Mouse (Mus musculus): ENCODE data around the gene Tmem56. TPM values are rescaled to one million over a fixed set of nuclear protein-coding genes. Genes with fewer than 3 reads are reported as not detected.

The Tmem56 gene
- total and polyA plus RNA-seq, 2 experiments: 24.1 to 150 TPM

DNA sequence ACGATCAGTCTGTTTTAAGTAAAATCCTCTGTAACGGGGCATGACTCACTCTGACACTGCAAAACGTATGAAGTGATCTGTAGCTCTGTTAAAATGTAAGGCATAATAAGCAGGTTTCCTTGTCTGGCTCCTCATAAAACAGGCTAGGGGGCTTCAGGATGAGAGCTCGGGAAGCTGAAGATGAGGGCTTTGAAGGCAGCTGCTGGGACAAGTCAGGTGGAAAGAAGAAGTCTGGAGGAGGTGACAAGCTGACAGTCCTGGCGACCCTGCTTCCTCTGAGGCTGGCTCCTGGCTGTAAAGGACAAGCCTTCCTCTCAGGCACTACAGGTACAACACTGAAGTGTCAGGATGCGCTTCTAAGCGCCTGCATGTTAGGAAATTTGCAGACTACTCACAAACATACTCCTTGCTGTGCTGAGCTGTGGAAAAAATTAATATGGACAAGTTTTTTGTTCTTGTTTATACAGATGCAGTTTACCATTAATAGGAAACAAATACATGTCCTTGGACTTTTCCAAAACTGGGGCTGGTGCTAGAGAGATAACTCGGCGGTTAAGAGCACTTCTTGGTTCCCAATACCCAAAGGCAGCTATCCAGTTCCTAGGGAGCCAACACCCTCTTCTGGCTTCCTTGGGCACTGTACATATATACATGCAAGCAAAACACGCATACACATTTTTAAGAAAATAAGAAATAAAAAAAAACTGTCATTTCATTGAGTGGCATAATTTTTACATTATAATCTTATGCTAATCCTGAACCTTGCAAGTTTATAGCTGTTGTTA is 125.2 kb downstream of the Tmem56 start:
- Histone ChIP-seq H3K27me3 (ENCODE audit: control insufficient read depth, insufficient read depth, low read length) (no peaks in the 10 kb centered on the region), H3K4me3 (ENCODE audit: insufficient read depth, low read depth, low read length) (no peak overlapping the region), H3K9ac (ENCODE audit: low read depth, low read length) (no peak overlapping the region), H3K79me2 (ENCODE audit: control insufficient read depth, insufficient read depth, low read length) (no peaks in the 10 kb centered on the region), H3K27ac (replicated peaks; ENCODE audit: insufficient read depth, low read depth, low read length) (no peak overlapping the region), H3K36me3 (ENCODE audit: control insufficient read depth, insufficient read depth, low read length) (peaks cover 2% of the 10 kb centered on the region; the same call in 1 of the 2 replicates), H3K4me1 (ENCODE audit: control insufficient read depth, insufficient read depth, low read length) (no peaks in the 10 kb centered on the region)
- TF ChIP-seq POLR2A (IDR thresholded peaks at IDR 0.05; ENCODE audit: extremely low read depth, insufficient read depth, low read length): no peak
- TF ChIP-seq CTCF (IDR thresholded peaks at IDR 0.05; ENCODE audit: low read depth, low read length): no peak
- no peak for DNase-seq (ENCODE audit: extremely low read depth, low read depth, low spot score)
- 89% methylated on average over 10 of the region's 10 CpGs for WGBS

DNA sequence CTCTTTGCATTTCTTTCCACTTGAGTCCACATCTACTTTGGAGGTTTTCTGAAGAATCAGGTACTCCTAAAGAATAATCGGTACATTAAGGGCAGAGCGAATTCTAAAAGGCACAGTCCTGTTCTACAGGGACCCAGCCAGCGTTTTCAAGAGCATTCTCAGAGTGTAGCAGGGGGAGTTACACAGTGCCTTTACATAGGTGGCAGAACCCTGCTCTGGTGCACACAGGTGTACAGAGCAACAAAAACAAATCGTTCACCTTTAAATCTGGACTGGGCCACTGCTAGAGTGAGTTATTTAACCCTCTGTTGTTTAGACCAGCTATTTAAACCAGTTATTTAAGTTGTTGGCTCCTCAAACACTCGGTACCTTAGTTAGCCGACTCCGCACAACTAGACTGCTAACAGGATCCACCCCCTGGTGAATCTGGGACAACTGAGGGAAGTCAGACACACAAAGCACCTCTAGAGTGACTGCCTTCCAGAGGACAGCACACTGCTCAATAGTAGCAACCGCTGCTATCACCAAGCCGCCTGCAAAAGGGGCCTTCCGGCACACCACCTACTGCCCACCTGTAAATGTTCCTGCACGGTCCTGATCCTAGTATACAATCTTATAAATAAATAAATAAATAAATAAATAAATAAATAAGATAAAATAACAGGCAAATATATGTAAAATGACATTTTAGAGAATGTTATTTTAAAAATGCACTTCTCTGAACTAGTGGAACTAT is 126.3 kb downstream of the Tmem56 start:
- DNase-seq (ENCODE audit: extremely low read depth, low read depth, low spot score): no peak
- TF ChIP-seq CTCF (IDR thresholded peaks at IDR 0.05; ENCODE audit: low read depth, low read length) (no peak), POLR2A (IDR thresholded peaks at IDR 0.05; ENCODE audit: extremely low read depth, insufficient read depth, low read length) (no peak)
- Histone ChIP-seq H3K4me1 (ENCODE audit: control insufficient read depth, insufficient read depth, low read length) (no peaks in the 10 kb centered on the region), H3K4me3 (ENCODE audit: insufficient read depth, low read depth, low read length) (no peak overlapping the region), H3K79me2 (ENCODE audit: control insufficient read depth, insufficient read depth, low read length) (no peaks in the 10 kb centered on the region), H3K27me3 (ENCODE audit: control insufficient read depth, insufficient read depth, low read length) (no peaks in the 10 kb centered on the region), H3K9ac (ENCODE audit: low read depth, low read length) (no peak overlapping the region), H3K36me3 (ENCODE audit: control insufficient read depth, insufficient read depth, low read length) (peaks cover 2% of the 10 kb centered on the region; the same call in 1 of the 2 replicates), H3K27ac (replicated peaks; ENCODE audit: insufficient read depth, low read depth, low read length) (no peak overlapping the region)
- 87% methylated on average over 11 of the region's 11 CpGs for whole genome bisulfite sequencing

DNA sequence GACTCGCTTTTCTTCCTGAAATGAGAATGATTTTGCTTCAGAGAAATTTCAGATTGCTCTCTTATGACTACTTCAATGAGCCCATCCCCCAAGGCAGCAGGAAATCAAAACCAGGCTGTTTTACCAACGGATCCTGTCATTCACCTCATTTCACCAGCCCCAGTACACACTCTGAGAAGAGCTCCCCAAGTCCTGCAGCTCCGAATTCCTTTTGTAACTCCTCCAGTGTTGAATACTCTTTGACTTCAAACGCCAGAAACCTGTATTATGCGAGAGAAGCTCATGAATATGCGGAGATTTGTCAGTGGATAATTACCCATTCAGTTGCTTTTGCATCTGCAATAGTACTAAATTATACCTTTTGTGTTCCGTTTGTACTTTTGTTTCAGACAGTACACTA is 126.9 kb downstream of the Tmem56 start:
- no peak for TF ChIP-seq CTCF (IDR thresholded peaks at IDR 0.05; ENCODE audit: low read depth, low read length)
- no peak for TF ChIP-seq POLR2A (IDR thresholded peaks at IDR 0.05; ENCODE audit: extremely low read depth, insufficient read depth, low read length)
- WGBS: 80% methylated on average over 7 of the region's 7 CpGs
- H3K27ac ChIP-seq (replicated peaks; ENCODE audit: insufficient read depth, low read depth, low read length): no peak overlapping the region
- H3K4me1 ChIP-seq (ENCODE audit: control insufficient read depth, insufficient read depth, low read length): no peaks in the 10 kb centered on the region
- no peak overlapping the region for H3K4me3 ChIP-seq (ENCODE audit: insufficient read depth, low read depth, low read length)
- H3K79me2 ChIP-seq (ENCODE audit: control insufficient read depth, insufficient read depth, low read length): no peaks in the 10 kb centered on the region
- no peak overlapping the region for H3K9ac ChIP-seq (ENCODE audit: low read depth, low read length)
- H3K27me3 ChIP-seq (ENCODE audit: control insufficient read depth, insufficient read depth, low read length): no peaks in the 10 kb centered on the region
- peaks cover 2% of the 10 kb centered on the region; the same call in 1 of the 2 replicates for H3K36me3 ChIP-seq (ENCODE audit: control insufficient read depth, insufficient read depth, low read length)
- DNase-seq (ENCODE audit: extremely low read depth, low read depth, low spot score): no peak

Other genes starting within 250 kb of the Tmem56 start
- gene Rwdd3, start 111.4 kb downstream of the Tmem56 start, total RNA-seq (2014; rRNA removed): 10.5 and 12.9 TPM in 2 replicates
- 2.5 and 3.5 TPM in 2 replicates for gene Rwdd3, start 111.4 kb downstream of the Tmem56 start, polyA plus RNA-seq (2012; rRNA removed)
- 12.6 and 14.3 TPM in 2 replicates for gene Alg14, start 8.7 kb upstream of the Tmem56 start, total RNA-seq (2014; rRNA removed)
- gene Alg14, start 8.7 kb upstream of the Tmem56 start, polyA plus RNA-seq (2012; rRNA removed): 23.4 and 24.3 TPM in 2 replicates
- 146 and 163 TPM in 2 replicates for gene Cnn3, start 143.4 kb upstream of the Tmem56 start, total RNA-seq (2014; rRNA removed)
- gene Cnn3, start 143.4 kb upstream of the Tmem56 start, polyA plus RNA-seq (2012; rRNA removed): 92.4 and 116 TPM in 2 replicates
- gene Slc44a3, start 249.3 kb upstream of the Tmem56 start, total RNA-seq (2014; rRNA removed): 6.2 and 6.6 TPM in 2 replicates
- gene Slc44a3, start 249.3 kb upstream of the Tmem56 start, polyA plus RNA-seq (2012; rRNA removed): 4.3 and 4.7 TPM in 2 replicates